Mouse (Mus musculus): ENCODE data around the gene Slc12a4.

Gene Slc12a4

DNA sequence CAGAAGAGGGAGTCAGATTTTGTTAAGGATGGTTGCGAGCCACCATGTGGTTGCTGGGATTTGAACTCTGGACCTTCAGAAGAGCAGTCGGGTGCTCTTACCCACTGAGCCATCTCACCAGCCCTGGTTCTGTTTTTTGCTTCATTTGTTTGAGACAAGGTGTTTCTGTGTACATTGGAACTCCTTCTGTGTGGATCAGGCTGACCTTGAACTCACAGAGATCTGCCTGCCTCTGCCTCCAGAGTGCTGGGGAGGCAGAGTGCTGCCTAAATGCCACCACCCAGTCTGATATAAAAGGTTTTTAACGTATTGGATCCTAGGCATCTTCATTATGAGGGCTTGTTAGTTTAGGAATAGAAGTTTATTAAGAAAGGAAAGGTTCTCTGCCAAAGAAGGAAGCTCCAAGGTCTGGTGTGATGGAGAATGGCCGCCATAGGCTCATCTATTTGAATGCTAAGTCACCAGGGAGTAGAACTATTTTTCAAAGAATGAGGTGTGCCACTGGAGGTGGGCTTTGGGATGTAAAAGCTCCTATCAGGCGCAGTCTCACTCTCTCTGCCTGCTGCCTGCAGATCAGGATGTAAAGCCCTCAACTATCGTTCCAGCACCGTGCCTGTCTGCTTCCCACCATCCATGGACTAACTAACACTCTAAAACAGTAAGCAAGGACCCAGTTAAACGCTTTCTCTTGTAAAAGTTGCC, 5.3 kb upstream of the Slc12a4 start:
- no peak for DNase-seq (ENCODE audit: low read depth, low spot score)

DNA sequence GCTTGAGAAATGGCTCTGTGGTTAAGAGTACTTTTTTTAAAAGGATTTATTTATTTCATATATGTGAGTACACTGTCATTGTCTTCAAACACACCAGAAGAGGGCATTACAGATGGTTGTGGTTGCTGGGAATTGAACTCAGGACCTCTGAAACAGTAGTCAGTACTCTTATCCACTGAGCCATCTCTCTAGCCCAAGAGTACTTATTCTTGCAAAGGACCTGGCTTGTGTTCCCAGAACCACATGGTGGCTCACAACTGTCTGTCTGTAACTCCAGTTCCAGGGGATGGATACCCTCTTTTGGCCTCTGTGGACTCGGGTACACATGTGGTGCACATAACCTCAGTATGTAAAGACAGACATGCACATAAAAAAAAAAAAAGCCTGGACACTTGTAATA, 3.5 kb upstream of the Slc12a4 start:
- no peak for DNase-seq (ENCODE audit: low read depth, low spot score)

DNA sequence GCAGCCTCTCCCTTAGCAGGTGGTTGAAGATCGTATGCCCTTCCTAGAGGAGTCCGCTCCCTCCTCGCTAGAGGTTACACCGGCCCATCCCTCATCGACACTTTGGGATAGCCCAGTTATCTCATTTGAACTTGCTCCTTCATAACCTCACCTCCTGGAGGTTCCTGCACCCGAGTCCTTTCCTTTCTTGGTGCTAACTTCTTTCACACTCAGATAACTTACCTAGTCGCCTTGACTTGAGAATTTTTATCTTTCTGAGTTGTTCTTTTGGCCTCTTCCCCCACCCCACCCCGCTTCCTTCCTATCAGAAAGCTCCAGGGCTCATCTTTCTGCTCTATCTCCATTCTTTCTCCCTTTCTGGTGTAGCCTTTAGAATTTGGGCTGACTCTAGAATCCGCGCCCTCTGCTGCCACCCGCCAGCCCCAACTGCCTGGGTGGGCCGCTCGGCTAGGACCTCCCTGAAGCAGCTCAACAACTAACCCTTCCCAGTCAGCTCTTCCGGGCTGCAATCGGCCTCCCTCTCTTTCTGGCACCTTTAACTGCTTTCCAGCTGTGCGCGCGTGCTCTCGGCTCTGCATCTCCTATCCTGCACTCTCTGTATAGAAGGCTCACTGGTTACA, 905 bp upstream of the Slc12a4 start:
- DNase-seq (ENCODE audit: low read depth, low spot score), result no peak

DNA sequence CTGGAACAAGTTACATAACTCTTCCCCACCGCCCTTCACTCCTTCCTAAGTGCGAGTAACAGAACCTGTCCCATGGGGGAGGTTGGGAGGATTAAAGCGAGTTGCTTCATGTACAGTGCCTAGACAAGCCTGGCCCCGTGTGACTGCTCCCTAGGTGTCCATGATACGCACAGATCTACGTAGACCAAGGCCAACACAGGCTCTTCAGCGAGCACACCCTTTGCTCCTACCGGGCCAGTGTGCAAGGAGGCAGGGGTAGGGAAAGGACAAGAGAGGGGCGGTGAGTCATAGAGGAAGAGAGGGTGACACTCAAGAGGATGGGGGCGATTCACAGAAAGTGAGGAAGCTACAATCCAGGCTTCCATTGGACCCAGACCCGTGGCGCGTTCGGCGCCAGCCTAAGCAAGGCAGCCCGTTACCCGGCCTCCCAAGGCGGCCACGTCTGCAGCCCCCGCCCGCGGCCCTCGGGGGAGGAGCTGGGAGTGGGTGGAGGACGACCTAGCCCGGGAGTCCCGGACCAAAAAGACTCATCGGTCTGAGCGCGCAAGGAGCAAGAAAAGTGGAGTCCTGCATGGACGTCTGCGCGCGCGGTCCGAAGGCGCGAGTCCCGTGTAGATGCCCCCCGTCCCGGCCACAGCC, 512 bp downstream of the Slc12a4 start:
- DNase-seq (ENCODE audit: low read depth, low spot score), result no peak

DNA sequence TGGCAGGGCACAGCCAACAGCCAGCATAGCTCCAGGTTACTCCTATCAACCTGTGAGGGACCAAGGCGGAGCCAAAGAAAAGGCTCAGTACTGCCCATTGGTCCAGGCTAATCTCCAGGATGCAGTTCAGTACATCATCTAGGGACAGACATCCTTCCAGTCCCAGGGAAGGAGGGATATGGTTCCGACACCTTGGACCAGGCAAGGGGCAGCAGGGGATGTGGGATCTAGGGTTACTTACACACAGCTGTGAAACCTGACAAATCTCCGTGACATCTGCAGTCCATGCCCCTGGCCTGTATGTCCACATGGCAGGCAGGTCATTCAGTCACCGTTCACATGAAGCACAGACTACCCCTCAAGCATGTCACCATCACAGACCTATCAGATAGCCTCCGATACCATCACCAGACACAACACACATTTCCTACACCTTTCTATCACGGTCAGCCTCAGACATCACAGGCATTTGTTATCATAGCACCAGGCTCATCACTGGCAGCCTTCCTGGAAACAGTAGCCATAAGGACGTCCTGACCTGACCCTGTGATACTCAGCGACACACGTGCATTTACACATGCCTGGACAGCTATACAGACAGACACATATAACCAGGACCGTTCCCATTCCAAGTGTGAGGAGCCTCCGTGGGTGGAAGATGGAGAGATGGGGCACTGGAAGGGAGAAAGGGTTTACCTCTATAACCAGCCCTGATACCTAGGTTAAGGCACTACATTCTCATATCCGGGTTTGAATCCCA, 1.2 kb downstream of the Slc12a4 start:
- DNase-seq (ENCODE audit: low read depth, low spot score), result no peak

DNA sequence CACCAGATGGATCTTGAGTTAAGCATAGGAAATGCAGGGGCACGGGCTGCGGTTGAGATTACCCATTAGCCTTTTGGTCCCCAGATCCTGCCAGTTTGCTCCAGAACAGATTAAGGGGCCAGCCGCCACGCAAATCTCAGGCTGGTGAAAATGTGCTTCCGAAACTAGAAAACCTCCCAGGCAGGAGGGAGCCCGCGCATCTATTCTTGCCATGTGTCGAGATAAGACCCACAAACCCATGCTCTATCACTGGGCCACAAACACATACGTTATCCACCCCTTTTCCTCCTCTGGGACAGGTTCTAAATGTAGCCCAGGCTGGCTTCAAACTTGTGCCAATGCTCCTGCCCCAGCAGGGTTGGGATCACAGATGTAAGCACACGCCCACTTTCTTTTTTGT, 4.4 kb downstream of the Slc12a4 start:
- DNase-seq (ENCODE audit: low read depth, low spot score), result no peak

DNA sequence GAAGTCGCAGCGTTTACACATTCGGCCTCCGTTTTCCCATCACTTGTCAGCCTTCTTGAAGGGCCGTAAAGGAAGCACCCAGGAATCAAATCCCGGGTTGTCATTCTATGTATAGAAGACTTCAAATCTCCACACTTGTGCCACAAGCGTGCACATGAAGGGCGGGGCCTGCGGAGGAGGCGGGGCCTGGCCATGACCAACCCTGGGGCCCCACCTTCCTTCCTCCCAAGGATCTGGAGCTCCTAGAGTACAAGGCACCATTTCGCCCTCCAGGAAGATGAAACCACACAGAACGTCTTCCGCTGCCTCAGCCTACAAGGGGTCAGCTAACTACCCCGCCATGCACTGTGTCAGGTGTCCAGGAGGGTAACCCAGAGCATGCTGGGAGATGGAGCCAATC, 4.8 kb downstream of the Slc12a4 start:
- no peak for DNase-seq (ENCODE audit: low read depth, low spot score)

DNA sequence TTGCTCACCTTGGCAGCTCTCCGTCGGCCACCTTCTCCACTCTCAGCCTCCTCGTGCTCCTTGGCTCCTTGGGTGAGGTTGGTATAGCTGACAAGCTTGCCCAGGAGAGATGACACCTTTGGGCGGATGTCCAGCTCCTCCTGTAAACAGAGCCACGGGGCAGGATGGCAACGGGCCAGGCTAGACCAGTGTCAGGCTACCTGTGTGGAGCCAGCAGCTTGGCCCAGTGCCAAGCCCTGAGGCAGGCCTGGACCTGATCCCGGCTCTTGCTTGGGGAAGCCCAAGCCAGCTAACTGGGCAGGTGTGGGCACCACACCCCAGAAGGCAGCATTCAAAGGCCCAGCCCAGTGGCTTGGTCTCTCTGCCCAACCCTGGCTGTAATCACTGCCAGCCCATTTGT, 6.5 kb downstream of the Slc12a4 start:
- no peak for DNase-seq (ENCODE audit: low read depth, low spot score)

DNA sequence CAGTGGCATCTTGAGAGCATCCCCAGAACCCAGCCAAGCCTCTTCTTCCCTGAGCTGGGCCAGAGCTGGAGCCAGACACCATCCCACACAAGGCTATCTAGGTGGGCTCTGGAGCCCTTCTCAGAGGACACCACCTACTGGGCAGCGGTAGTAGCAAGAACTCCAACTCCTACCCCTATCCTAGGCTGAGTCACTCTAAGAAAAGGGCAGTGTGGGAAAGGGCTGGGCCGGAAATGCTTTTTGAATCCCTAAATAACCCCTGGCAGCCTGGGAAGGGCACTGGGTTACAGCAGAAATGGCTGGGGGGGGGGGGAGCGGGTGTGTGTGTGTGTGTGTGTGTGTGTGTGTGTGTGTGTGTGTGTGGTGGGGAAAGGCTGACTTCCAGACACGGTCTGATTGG, 8.1 kb downstream of the Slc12a4 start:
- no peak for DNase-seq (ENCODE audit: low read depth, low spot score)

DNA sequence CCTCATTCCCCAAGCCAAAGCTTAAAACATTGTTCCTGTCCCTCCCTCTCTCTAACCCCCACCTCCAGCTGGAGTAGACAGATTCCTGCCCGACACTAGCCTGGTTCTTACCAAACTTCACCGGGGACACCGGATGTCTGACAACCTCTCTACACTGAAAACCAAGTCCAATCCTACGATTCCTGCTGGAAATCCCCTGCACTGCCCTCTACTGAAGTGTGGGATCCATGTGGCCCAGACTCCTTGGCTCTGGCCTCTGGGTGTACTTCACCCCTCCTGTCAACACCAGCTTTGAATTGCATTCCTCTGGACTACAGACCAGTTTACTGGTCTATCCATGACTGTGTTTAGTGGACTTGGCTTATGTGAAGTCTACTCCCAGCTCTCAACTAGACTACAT, 9.3 kb downstream of the Slc12a4 start:
- no peak for DNase-seq (ENCODE audit: low read depth, low spot score)

DNA sequence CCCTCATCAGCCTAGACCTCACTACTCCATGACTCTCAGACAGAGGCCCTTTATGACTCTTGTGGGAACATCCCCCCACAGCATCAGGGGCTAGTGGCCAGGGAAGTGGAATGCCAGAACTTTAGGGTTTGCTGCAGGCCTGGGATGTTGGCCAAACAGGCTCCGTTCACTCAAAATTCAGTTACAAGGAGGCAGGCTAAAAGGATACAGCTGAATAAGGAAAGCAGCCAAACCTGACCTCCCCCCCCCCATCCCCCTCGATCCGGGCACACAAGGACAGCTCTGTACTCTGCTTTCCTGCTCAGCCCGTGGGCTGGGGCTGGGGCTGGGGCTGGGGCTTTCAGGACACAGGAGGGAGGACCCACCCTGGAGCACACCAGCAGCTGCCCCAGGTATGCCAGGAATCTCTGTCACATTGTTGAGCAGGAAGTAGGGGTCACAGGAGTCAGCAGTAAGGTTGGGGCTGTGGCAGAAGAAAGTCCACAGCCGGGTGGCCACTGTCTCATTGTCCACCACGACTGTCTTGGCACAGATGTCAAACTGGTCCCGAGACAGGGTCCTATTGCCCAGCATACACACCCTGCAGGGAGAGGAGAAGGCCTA, 14.7 kb downstream of the Slc12a4 start:
- no peak for DNase-seq (ENCODE audit: low read depth, low spot score)

DNA sequence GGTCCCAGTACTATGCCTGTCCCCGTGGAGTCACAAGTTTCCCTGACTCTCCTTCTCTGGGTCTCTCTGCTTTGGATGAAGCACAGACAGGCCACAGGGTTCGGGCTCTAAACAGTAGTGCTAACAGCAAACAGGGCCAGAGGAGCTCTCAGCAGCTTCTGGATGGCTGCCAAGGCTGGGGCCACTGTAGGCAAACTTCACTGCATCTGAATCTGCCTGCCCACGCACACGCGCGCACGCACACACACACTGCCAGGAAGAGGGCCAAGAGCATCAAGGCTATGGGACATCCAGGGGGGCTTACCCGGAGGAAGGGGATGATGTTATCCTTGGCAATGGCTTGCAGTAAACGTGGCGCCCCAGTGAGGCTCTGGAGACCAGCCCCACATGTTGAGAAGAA, 16.5 kb downstream of the Slc12a4 start:
- no peak for DNase-seq (ENCODE audit: low read depth, low spot score)

DNA sequence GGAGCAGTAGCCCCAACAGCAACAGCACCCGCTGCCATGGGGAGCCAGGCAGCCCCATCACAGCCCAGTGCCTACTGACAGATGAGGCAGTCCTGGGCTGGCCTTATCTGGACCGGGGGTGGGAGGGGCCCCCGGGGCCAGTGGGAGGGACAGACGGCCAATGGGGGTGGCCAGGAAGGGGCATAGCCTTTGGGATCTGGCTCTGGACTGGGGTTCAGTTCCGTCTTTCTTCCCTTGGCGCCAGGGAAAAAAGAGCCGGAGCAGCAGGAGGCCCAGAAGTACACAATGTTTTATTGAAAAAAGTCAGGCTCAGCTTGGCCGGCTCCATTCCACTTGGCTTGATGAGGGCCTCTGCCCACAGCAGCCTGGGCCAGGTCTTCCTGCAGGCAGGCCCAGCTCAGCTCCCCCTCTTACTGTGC, 22.6 kb downstream of the Slc12a4 start, which contains the start of gene Lcat:
Lcat (minus strand) TSS at position 62 of the 419 bp plus-strand sequence.
- no peak for DNase-seq (ENCODE audit: low read depth, low spot score)

DNA sequence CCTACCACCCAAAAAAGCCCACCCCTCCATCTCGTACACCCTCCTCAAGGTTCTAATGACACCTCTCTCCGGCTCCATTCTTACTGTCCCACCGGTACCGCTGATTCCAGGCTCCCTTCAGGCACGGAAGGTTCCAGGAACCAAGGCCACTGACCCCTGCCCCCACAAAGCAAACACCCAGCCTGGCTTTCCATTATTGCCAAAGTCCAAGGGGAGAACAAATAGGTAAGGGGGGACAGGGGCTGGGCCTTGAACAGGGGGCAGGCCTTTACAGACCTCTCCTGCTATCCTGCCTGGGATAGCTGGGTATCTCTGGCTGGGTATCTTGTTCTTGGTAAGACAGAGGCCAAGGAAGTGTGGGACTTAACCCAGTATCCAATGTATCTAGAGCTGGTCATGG, 23.4 kb downstream of the Slc12a4 start:
- DNase-seq (ENCODE audit: low read depth, low spot score), result no peak

DNA sequence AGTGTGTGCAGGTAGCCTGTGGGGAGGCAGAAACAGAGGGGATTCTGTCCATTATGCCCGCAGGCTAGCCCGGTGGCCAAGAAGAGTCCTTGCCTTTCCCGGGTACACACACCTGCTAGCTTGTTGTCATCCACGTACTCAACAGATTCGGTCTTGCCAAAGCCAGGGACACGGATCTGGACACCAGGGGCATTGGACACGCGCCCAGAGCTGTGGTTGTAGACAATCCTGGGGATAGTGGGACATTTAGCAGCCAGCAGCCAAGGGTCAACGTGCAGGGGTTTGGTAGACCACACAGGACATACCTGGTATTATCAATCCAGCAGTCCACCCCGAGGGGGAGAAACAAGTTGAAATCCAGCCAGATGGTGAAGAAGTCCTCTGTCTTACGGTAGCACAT, 23.9 kb downstream of the Slc12a4 start:
- no peak for DNase-seq (ENCODE audit: low read depth, low spot score)

DNA sequence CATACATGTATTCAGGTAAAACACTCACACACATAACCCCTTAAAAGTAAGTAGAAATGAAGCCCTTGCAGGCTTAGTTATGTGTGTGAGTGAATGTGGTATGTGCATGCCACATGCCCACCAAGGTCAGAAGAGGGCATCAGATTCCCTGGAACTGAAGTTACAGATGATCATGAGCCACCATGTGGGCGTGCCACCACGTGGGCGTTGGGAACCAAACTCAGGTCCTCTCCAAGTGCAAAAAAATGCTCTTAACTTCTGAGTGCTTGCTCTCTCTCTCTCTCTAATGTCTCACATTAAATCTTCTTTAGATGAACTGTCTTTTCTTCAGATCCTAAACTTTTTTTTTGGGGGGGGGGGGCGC, 27.6 kb downstream of the Slc12a4 start, which contains the start of gene Psmb10:
Psmb10 (minus strand) TSS at position 139 of the 364 bp plus-strand sequence.
- DNase-seq (ENCODE audit: low read depth, low spot score), result no peak

DNA sequence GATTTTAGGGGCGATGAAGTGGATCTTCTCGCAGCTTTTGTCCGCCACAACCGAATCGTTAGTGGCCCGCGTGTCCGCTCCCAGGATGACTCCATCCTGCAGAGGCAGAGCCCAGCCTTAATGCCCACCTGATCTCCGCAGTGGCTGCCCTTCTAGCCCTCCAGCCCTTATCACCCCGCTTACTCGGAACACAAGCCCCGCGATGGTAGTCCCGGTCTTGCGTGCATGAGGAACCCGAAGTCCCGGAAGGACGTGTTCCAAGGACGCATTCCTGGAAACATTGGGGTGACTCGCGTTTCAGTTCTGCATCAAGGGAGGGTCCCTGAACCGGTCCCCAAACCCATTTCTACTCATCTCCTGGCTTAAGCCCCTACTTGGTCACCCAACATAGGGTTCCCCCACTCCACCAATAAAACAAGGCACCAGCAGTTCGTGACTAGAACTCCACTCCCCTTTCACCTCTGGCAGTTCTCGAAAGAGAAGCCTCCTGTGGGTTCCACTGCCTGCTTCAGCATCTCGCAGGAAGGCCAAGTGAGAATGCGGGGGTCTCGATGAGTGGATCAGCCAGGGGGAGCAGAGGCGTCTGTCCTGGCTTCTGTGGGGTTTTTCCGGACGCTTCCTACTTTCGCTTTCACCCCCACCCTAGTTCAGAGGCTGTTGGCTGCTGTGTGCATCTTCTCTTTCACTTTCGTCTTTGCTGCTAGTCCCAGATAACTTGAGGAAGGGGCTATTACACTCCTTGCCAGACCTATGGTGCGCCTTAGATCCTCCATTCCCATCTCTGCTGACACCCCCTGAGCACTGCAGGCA, 28.2 kb downstream of the Slc12a4 start:
- DNase-seq (ENCODE audit: low read depth, low spot score), result no peak

DNA sequence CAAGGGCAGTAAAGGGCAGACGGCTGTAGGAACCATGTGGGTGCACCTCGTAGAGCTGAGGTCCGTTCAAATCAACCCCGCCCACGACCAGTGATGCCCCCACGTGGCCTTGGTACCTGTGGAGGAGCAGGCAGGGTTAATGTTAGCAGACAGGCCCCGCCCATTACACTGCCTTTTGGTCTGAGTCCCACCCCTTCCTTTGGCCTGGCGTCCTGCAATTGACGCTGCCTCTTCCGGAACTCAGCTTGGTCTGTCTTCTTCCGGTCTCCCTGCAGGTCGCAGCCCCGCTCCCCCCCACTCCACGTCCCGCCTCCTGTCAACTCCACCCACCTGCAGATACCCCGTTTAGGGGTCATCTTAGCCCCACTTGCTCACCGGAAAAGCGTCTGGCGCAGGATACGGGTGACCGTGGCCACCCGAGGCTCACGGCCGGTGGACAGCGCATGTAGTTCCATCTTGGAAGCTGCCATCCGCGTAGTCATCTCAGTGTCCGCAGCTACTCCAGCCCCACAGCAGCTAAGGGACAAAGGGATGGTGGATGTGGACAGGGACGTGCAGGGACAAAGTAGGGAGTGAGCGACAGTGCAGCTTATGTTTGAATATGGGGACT, 28.9 kb downstream of the Slc12a4 start:
- DNase-seq (ENCODE audit: low read depth, low spot score), result peak; percentile 77

DNA sequence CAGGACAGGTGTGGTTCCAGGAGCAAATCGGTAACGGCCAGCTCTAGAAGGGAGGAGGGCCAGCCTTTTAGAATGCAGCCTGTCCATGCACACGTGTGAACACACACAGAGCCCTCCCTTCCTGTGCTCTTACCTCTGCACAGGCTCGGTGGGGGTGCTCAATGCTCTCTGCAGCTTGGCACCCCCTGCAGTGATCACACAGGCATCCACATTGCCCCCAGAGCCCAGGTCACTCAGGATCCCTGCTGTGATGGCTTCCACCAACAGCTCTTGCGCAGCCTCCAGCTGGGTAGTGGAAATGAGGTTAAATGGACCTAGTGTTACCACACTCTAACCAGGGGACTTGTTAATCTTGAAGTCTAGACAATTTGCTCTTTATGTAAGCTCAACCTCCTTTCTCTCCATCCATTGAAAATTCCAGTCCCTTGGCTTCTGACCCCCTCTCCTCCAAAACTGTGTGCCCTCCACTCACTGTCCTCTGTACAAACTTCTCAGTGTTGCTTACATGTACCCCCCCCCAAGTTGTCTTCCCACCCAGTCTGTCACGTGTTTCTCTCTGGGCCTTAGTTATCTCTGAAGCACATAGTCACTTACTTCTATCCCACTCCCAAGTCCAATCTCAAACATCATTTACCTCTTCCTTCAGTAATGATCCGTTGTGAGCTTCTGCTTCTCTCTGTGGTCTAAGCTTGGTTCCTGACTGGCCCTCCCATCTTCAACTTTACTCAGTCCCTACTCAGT, 29.9 kb downstream of the Slc12a4 start:
- DNase-seq (ENCODE audit: low read depth, low spot score), result no peak

DNA sequence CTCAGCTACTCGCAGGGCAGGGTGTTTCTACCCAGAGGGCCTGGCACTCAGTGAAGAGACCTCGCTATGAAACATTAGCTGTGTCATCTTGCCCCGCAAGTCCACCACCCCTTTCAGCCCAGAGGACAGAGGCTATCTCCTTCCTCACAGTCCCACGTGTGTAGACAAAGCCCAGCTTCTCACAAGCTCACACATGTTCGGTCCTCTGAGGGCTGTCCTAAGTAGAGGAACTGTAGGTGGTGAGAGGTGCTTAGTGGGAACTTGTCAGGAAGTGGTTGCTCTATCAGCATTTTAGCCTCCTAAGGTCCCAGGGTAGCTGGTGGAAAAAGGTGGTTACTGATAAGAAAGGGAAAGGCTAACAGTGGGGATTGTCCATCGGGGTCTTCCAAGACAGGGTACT, 30.8 kb downstream of the Slc12a4 start:
- DNase-seq (ENCODE audit: low read depth, low spot score), result no peak

All from retina, adult 2 months (tissue).